Mouse (Mus musculus): ENCODE measurements around the gene Zscan21.
A peak's percentile ranks its signal among the peaks of the same experiment; 100 is the strongest.
"Not testable (repeated sequence)": the region's sequence is repeated elsewhere in the genome, so short reads cannot be mapped to it uniquely, and the experiment has no call there.

The Zscan21 gene

GRCm38 (mm10) chr5:138116255-138117198 is at the start of gene Zscan21:
TSS of gene Zscan21 (plus strand) at chr5:138116903.
- peak; percentile 97 for DNase-seq (ENCODE audit: low read depth)

GRCm38 (mm10) chr5:138073803-138074202 is 42.9 kb upstream of the Zscan21 start:
- no peak for DNase-seq (ENCODE audit: low read depth)

- DNase-seq (ENCODE audit: low read depth), result no peak
These were observed 41.0 kb upstream of the Zscan21 start for GRCm38 (mm10) chr5:138075684-138076083.

GRCm38 (mm10) chr5:138076148-138076547 is 40.6 kb upstream of the Zscan21 start:
- no peak for DNase-seq (ENCODE audit: low read depth)

GRCm38 (mm10) chr5:138080456-138080855 is 36.2 kb upstream of the Zscan21 start:
- DNase-seq (ENCODE audit: low read depth), result no peak

GRCm38 (mm10) chr5:138081446-138081845 is 35.3 kb upstream of the Zscan21 start:
- no peak for DNase-seq (ENCODE audit: low read depth)

- no peak for DNase-seq (ENCODE audit: low read depth)
These were observed 33.3 kb upstream of the Zscan21 start for GRCm38 (mm10) chr5:138083318-138083900.

GRCm38 (mm10) chr5:138083936-138084335 is 32.8 kb upstream of the Zscan21 start:
- no peak for DNase-seq (ENCODE audit: low read depth)

- DNase-seq (ENCODE audit: low read depth), result no peak
These were observed 32.2 kb upstream of the Zscan21 start for GRCm38 (mm10) chr5:138084507-138084906.

- DNase-seq (ENCODE audit: low read depth), result peak; percentile 93
These were observed 31.7 kb upstream of the Zscan21 start, which contains the start of gene Zkscan1 for GRCm38 (mm10) chr5:138084996-138085395. TSS of gene Zkscan1 (plus strand) at chr5:138085084.

- peak; percentile 48 for DNase-seq (ENCODE audit: low read depth)
These were observed 31.2 kb upstream of the Zscan21 start for GRCm38 (mm10) chr5:138085421-138085911.

- DNase-seq (ENCODE audit: low read depth), result no peak
These were observed 29.9 kb upstream of the Zscan21 start for GRCm38 (mm10) chr5:138086842-138087241.

GRCm38 (mm10) chr5:138088366-138088765 is 28.3 kb upstream of the Zscan21 start:
- DNase-seq (ENCODE audit: low read depth), result no peak

- no peak for DNase-seq (ENCODE audit: low read depth)
These were observed 27.6 kb upstream of the Zscan21 start for GRCm38 (mm10) chr5:138089108-138089551.

- DNase-seq (ENCODE audit: low read depth), result peak; percentile 41
These were observed 26.4 kb upstream of the Zscan21 start for GRCm38 (mm10) chr5:138090271-138090670.

GRCm38 (mm10) chr5:138090737-138091136 is 26.0 kb upstream of the Zscan21 start:
- DNase-seq (ENCODE audit: low read depth), result no peak

- DNase-seq (ENCODE audit: low read depth), result no peak
These were observed 23.9 kb upstream of the Zscan21 start for GRCm38 (mm10) chr5:138092771-138093170.

GRCm38 (mm10) chr5:138094474-138094873 is 22.2 kb upstream of the Zscan21 start:
- no peak for DNase-seq (ENCODE audit: low read depth)

- DNase-seq (ENCODE audit: low read depth), result no peak
These were observed 11.7 kb upstream of the Zscan21 start for GRCm38 (mm10) chr5:138104976-138105375.

GRCm38 (mm10) chr5:138107130-138107529 is 9.6 kb upstream of the Zscan21 start:
- DNase-seq (ENCODE audit: low read depth), result no peak

GRCm38 (mm10) chr5:138109847-138110396 is 6.8 kb upstream of the Zscan21 start:
- DNase-seq (ENCODE audit: low read depth), result not testable (repeated sequence)

GRCm38 (mm10) chr5:138117199-138118015 is 704 bp downstream of the Zscan21 start:
- peak; percentile 32 for DNase-seq (ENCODE audit: low read depth)

All from NIH3T3 (cell line).